Mouse (Mus musculus): ENCODE results near the gene Wdr70. TPM values are rescaled to one million over a fixed set of nuclear protein-coding genes. Genes with fewer than 3 reads are reported as not detected.

Gene Wdr70
- 57.1 and 66.2 TPM in 2 replicates for polyA plus RNA-seq (2015; fragmentation: Nextera tagmentation; extraction: Ambion mirVana)

DNA sequence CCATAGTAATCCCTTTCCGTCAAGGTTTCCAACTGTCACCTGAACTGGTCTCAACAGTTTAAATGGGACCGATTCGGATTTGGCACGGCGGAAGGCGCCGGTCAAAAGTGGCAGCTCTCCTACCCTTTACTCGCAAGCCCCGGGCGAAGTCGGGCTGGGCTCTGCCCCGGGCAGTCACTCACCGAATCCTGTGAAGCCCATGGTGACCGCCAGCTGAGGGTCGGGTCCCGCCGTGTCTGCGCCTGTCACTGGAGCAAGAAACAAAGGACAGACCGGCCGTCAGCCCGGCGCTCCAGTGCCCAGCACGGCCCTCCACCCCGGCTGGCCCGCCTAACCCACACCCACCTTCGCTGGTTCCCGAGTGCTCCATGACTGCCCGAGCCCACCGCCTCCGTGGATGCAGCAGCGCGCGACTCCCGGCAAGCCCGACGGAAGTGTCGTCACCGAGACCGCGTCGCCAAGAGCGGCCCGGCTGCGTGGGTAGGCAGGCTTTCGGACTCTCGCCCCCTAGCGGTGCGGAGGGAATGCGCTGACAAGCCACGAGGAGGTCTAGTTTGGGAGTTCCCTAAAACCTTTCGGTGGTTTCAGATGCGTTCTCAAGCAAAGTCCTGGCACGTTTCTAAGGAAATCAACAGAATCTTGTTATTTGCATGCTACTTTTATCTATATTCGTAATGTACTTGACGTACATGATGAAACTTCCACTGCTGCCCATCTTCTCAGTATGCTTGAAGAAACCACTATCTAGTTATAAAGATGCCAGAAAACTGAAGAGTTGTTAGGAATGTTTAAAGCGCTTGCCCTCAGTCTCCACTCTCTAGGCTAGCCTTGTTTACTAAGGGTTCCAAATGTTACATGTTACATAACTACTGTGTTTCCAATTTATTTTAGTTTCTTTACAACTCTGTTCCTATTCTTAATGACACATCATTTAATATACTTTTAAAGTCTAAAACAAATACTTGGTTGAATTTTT lies at the start of gene Wdr70:
TSS of gene Wdr70 (minus strand) at position 436 of the 976 bp plus-strand sequence.

DNA sequence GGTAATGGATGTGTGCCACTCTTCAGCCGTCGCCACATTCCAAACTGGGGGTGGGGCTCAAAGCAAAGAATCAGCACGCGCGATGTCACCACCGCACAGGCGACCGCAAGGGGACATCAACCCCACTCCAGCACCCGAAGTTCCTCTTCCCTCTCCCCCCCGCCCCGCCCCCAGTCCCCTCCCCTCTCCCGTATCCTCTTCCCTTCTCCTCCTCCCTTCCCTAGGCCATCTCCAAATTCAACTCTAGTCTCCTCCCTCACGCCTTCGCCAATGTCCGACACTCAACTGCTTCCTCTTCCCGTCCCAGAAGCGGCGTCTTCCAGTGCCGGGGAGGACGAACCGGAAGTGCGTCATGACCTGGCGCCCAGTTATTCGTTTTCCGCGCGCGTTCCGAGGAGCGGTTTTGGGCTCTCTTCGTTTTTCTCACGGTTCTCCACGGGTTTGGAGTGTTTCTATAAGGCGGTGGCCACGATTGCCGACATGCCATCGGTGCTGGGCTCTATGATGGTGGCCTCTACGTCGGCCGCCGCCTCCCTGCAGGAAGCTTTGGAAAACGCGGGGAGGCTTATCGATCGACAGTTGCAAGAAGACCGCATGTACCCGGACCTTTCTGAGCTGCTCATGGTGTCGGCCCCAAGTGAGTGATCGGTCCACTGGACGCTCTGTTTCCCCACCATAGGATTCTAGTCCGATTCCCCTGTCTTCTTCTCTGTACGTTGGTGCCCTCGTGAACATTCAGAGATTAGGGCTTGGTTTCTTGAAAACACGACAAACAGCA lies 10.1 kb upstream of the Wdr70 start, which contains the start of gene Nup155:
TSS of gene Nup155 (plus strand) at position 308 of the 778 bp plus-strand sequence.

Small RNA genes lying within 50 kb of the gene (microRNA-seq; reads per million reads assigned to microRNA genes)
- gene Gm27529 = not detected

Other genes starting within 250 kb of the Wdr70 start
- 5.1 and 5.4 TPM in 2 replicates for gene Nup155, start 10.1 kb upstream of the Wdr70 start, polyA plus RNA-seq (2015; fragmentation: Nextera tagmentation; extraction: Ambion mirVana)
- gene Cplane1, start 69.9 kb upstream of the Wdr70 start, polyA plus RNA-seq (2015; fragmentation: Nextera tagmentation; extraction: Ambion mirVana) = 12.3 and 13.6 TPM in 2 replicates

All from neural tube, postnatal 0 days (tissue).